Mouse (Mus musculus) right cerebral cortex, postnatal 25 days (tissue): Measurements from ENCODE around the gene Stip1.
"Not testable (repeated sequence)": the region's sequence is repeated elsewhere in the genome, so short reads cannot be mapped to it uniquely, and the experiment has no call there.

Source experiments
- DNase-seq: peaks from one replicate; pipeline ENCODE4 v3.0.0; 2022

Gene Stip1

DNA sequence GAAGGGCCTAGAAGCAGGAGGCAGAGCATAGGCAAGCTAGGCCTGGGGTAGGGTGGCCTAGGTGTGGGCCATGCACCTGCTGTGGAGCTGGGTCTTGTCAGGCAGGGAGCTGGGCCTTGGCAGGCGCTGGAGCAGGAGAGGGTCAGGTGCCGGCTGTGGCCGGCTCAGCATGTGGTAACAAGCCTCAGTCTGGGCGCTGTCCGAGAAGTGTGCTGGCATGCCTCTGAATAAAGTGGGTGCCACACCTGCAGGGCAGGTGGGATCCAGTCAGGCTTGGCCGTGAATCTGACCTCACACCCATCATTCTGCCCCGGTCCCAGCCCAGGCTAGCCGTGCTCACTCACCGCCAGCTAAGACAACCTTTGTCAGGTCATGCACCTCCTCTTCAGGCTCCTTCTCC lies 25.8 kb downstream of the Stip1 start:
- no peak for DNase-seq

- DNase-seq = no peak
Observed at GRCm38 (mm10) chr19:7012426-7012825, 27.3 kb downstream of the Stip1 start.

DNA sequence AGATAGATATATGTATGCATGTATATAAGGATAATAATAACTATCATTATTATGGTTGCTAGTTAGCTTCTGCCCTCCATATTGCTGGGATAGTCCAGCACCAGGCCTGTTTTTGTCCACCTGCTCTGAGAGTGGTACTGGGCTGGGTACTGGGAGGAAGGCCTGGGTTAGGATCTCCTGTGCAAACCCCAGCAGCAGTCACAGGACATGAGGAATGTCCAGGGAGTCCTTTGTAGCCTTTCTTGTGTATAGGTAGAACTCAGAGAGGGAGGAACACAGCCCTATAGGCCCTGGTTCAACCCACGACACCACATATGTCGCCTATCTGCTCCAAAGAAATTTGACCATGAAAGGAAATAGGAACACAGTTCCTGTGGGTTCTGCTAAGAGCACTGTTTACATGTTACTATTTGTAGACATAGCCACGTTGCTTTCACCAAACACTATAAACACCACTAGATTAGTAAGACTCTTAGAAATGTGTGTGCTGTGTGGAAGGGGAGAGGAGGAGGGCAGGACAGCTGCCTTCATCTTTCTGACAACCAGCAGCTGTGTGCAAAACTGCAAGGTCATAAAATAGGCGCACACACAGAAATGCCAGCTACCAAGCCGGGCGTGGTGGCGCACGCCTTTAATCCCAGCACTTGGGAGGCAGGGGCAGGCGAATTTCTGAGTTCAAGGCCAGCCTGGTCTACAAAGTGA lies 32.7 kb downstream of the Stip1 start:
- DNase-seq = no peak

GRCm38 (mm10) chr19:6999360-7000063 lies 40.3 kb downstream of the Stip1 start:
- no peak for DNase-seq

GRCm38 (mm10) chr19:6997721-6998290 lies 42.0 kb downstream of the Stip1 start:
- no peak for DNase-seq

GRCm38 (mm10) chr19:6996006-6996405 lies 43.8 kb downstream of the Stip1 start, which contains the start of the genes Nudt22 and Trpt1:
TSS of gene Nudt22 (minus strand) at chr19:6996117.
TSS of gene Trpt1 (plus strand) at chr19:6996131.
- DNase-seq = peak; percentile 81

- no peak for DNase-seq
Observed at GRCm38 (mm10) chr19:6995255-6995991, 44.3 kb downstream of the Stip1 start.

- no peak for DNase-seq
Observed at GRCm38 (mm10) chr19:6994489-6994888, 45.3 kb downstream of the Stip1 start.

DNA sequence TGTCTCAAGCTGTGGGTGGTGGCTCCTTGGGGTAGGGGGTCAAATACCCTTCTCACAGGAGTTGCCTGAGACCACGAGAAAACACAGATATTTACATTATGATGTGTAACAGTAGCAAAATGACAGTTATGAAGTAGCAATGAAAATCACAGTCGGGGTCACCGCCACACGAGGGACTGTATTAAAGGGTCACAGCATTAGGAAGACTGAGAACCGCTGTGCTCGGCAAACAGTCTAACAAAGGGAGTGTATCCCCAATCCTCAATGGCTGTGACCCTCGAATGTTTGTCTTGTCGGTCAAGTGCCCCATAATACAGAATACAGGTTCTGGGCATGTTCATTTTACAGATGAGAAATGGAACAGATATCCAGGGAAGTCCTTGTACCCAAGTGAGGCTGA lies 45.8 kb downstream of the Stip1 start:
- no peak for DNase-seq

- DNase-seq = no peak
Observed at GRCm38 (mm10) chr19:6993011-6993770, 46.6 kb downstream of the Stip1 start.

DNA sequence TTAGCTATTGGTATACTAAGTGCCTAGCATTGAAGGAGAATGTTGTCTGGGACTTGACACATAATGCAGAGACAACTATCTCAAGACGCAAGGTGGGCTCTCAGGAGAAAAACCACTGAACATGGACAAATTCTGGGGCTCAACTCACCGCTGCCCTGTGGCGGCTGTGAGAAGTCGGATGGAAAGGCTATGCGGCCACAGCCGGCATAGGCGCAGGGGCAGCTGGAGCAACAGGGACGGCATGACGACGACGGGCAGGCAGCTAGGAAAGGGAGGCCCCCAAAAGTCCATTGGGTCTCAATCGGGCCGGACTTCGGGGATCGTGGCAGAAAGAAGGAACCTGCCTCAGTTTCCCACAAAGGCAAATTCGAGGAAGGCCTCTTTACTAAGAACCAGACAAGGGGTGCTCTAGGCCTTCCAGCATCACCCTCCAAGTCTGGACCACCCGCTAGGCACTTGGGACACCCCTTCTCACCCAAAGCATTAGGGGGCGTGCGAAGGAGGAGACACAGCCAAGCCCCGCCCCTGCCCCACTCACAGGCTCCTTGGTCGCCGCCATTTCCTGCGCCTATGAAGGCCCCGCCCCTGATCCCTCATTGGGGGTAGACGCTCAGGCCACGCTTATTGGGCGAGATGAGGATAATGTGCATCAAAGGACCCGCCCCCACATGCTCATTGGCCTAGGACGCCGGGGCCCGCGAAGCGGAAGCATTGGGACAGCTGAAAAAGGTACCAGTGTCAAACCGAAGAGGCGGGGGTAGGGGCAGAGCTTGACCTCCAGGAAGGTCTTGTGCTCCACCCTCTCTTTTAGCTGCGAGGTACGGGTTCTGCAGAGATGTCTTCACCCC lies 47.5 kb downstream of the Stip1 start, which contains the start of gene Dnajc4:
Dnajc4 (minus strand) TSS at position 562 of the 848 bp plus-strand sequence.
- DNase-seq = peak; percentile 93

GRCm38 (mm10) chr19:6991166-6991565 lies 48.6 kb downstream of the Stip1 start:
- not testable (repeated sequence) for DNase-seq

DNA sequence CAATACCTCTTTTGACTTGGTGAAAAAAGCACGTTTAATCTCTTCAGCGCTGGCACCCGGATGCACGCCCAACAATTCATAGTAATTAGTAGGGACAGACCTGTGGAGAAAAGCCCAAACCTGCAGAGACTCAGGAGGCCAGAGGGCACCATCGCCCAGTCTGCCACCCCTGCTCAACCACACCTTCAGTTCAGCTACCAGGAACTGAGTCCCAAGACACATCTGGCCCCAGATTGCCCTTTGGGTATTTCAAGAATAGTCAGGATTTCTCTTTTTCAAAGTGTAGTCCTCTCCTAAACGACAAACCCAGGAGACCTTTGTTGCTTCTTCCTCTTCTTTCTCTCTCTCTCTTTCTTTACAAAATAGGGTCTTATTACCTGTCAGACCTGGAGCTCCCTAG lies 49.1 kb downstream of the Stip1 start:
- DNase-seq = no peak

DNA sequence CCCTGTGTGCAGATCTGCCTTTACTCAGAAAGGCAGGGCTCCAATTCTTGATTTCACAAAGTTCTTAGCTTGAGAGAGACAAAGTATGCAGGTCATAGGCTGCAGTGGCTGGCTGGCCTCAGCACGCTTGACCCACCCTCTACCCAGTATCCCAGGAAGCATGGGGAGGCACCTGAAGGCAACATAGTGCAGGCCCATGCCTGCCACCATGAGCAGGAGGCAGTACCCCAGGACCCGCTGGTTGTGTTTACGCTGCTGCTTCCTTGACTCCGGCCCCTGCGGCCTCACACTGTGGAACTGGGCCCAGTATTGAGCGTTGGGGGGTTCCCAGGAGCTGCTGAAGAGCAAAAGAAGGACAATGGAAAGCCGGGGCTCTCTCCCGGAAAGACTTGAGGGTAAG lies 50.5 kb downstream of the Stip1 start:
- no peak for DNase-seq

GRCm38 (mm10) chr19:6987904-6988285 lies 51.9 kb downstream of the Stip1 start:
- no peak for DNase-seq

- DNase-seq = peak; percentile 70
Observed at GRCm38 (mm10) chr19:6987061-6987903, 52.5 kb downstream of the Stip1 start, which contains the start of gene Vegfb. TSS of gene Vegfb (minus strand) at chr19:6987651.

DNA sequence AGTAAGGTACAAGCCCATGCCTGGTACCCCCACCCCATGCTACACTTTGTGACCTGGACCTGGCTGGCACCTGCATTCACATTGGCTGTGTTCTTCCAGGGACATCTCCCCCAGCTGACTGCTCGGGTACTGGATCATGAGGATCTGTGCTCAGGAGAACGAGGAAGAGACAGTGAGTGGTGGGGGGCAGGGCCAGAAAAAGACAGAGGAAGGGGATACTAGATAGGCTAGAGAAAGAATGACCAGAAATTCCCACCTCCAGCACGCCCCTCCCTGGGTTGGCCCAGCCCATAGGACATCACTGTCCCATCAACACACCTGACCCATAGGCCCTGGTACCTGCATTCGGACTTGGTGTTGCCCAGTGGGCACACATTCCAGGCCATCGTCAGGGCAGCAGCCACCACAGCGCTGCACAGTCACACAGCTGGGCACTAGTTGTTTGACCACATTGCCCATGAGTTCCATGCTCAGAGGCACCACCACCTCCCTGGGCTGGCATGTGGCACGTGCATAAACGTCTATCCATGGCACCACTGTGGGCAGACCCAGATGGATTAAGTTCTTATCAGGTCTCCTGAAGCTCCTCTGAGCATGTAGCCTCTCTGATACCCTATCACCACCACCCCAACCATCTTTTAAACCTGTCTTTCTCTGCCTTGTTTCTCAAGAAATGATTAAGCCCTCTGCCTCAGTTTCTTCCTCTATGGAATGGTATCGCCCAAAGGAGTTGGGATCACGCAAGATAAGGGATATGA lies 53.6 kb downstream of the Stip1 start:
- no peak for DNase-seq

- DNase-seq = no peak
Observed at GRCm38 (mm10) chr19:6985300-6985699, 54.5 kb downstream of the Stip1 start.

DNA sequence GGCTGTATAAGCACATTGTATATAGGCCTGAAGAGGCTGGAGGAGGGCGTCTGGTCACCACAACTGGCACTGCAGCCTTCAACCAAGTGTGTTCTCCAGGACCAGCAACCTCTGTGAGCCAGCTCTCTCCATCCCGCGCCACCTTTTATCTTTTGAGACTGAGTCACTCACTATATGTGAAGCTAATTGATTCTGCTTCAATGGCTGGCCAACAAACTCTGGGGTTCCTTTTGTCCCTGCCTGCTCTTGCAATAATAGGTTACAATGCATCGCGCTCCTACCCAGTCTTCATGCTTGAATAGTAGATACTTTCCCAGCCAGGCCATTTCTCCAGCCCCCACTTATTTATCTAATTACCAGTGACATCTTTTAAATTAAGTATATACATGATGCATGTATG lies 56.1 kb downstream of the Stip1 start:
- no peak for DNase-seq

DNA sequence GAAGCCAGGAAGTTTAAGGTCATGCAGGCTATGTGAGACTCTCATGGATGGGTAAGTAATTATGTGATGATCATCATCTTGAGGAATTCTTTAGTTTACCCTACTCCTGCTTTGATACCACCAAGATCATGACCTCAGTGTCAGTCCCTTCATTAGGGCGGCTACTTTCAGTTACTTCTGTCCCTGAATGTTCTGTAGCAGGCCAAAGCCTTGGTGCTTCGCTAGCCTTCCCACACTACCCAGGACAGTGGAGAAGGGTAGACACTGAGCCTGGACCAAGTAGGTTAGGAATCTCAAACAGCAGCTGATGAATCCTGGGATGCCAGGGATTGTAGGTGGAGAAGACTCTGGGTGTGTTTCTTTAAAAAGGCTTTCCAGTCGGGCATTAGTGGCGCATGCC lies 58.3 kb downstream of the Stip1 start:
- DNase-seq = no peak
